Mouse (Mus musculus) heart, postnatal 0 days (tissue): ENCODE data around the gene Pik3ca. TPM values are rescaled to one million over a fixed set of nuclear protein-coding genes. Genes with fewer than 3 reads are reported as not detected.

ENCODE experiments used
- ATAC-seq: fragments of 200-750 bp; cut with Nextera tagmentation; 2 replicates; pipeline ENCODE4 v1.8.0; 2017; ENCODE audit warnings: low read depth, moderate number of reproducible peaks, moderate library complexity; ENCODE audit not compliant: insufficient read depth
- DNase-seq: peaks from one replicate; pipeline ENCODE4 v3.0.0-alpha.2; 2016; ENCODE audit warnings: low spot score
- H3K27ac ChIP-seq: fragments of 300-500 bp; sonication (generic); 2 replicates; pipeline ENCODE4 v1.5.1; 2014; ENCODE audit warnings: low read depth, mild to moderate bottlenecking
- H3K27me3 ChIP-seq: fragments of 300-500 bp; sonication (generic); 2 replicates; pipeline ENCODE4 v1.6.1; 2014; ENCODE audit warnings: low read length, mixed read lengths; ENCODE audit not compliant: control insufficient read depth, insufficient read depth
- H3K36me3 ChIP-seq: fragments of 300-500 bp; sonication (generic); replicated peaks from 2 replicates; pipeline ENCODE4 v1.6.1; 2014; ENCODE audit warnings: low read length, mixed read lengths; ENCODE audit not compliant: control insufficient read depth, insufficient read depth
- H3K4me1 ChIP-seq: fragments of 300-500 bp; sonication (generic); 2 replicates; pipeline ENCODE4 v1.6.1; 2014; ENCODE audit warnings: antibody characterized with exemption; ENCODE audit not compliant: control insufficient read depth, insufficient read depth
- H3K4me2 ChIP-seq: fragments of 300-500 bp; sonication (generic); 2 replicates; pipeline ENCODE4 v1.6.1; 2014; ENCODE audit warnings: low read depth, mild to moderate bottlenecking, low read length, moderate library complexity
- H3K4me3 ChIP-seq: fragments of 300-500 bp; sonication (generic); 2 replicates; pipeline ENCODE4 v1.5.1; 2014; ENCODE audit warnings: low read depth, low read length
- H3K9ac ChIP-seq: fragments of 300-500 bp; sonication (generic); replicated peaks from 2 replicates; pipeline ENCODE4 v1.6.1; 2014; ENCODE audit warnings: low read depth, low read length, mixed read lengths
- H3K9me3 ChIP-seq: fragments of 300-500 bp; sonication (generic); replicated peaks from 2 replicates; pipeline ENCODE4 v1.6.1; 2016; ENCODE audit warnings: low read length; ENCODE audit not compliant: control insufficient read depth
- CTCF ChIP-seq: IDR thresholded peaks from 2 replicates; pipeline ENCODE4 v1.5.1; 2016; ENCODE audit warnings: antibody characterized with exemption, control low read depth, low read depth
- EP300 ChIP-seq: IDR thresholded peaks from 2 replicates; pipeline ENCODE4 v1.6.1; 2016; ENCODE audit warnings: antibody characterized with exemption, low read depth
- WGBS: fragments of 180-500 bp; shearing (Covaris S2); extraction: QIAGEN DNeasy Blood & Tissue Kit; methylation state at CpG from one replicate; pipeline ENCODE4 v1.1.7; 2014; 5-methylcytosine and 5-hydroxymethylcytosine counted together
- polyA plus RNA-seq: library from polyadenylated mRNA; unstranded; fragments of >200 nt; fragmentation: Nextera tagmentation; extraction: Ambion mirVana; gene quantifications from 2 replicates; pipeline ENCODE4 v1.2.1, GENCODE M21; 2015
- total RNA-seq: library from RNA; depleted of rRNA; stranded (reverse); fragments of >200 nt; gene quantifications from 2 replicates; pipeline ENCODE4 v1.2.3, GENCODE M21; 2014; ENCODE audit warnings: low replicate concordance

Gene Pik3ca
- total and polyA plus RNA-seq, 2 experiments from 2014 or later = 6.7 to 19.2 TPM

- Histone ChIP-seq H3K9me3 (no peaks in the 10 kb centered on the region), H3K4me3 (peak within 1 kb of the TSS; percentile 73), H3K4me2 (peak within 1 kb of the TSS; percentile 98), H3K27ac (peak within 1 kb of the TSS; percentile 62), H3K36me3 (no peaks in the 10 kb centered on the region), H3K9ac (peak within 1 kb of the TSS; percentile 61), H3K27me3 (no peaks in the 10 kb centered on the region), H3K4me1 (0 out of 2 replicates have a peak, but pooled peaks cover 3% of the 10 kb centered on the region)
- ATAC-seq (peak; percentile 77), DNase-seq (peak; percentile 61)
- TF ChIP-seq CTCF (no peak), EP300 (no peak)
- 2% methylated on average over 38 of the region's 48 CpGs for WGBS
Observed at GRCm38 (mm10) chr3:32365546-32366245, 31.8 kb upstream of the Pik3ca start, which contains the start of gene Zmat3. TSS of gene Zmat3 (minus strand) at chr3:32366014.

DNA sequence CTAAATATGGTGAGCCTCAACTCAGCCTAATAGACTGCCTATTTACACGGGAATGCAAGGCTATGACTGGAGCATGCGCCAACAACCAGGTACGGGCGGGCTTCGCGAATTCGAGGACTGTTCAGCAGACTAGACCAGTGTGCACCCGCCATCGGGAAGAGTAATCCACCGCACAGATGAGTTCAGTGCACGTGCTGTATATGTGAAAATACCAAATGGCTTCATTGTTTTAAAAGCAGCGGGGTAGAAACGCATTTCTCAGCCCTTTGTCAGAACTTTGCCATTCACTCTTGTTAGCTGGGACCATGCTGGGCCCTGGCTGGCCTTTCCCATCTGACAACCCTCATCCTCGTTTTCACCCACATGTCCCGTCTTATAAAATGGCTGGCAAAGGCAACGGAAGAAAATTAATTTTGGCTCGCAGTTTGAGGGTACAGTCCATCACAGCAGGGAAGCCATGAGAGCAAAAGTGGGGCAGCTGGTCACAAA is 31.2 kb upstream of the Pik3ca start:
- WGBS = 61% methylated on average over 17 of the region's 17 CpGs
- DNase-seq = no peak
- no peak overlapping the region for H3K27ac ChIP-seq
- ATAC-seq = no peak
- H3K27me3 ChIP-seq = no peaks in the 10 kb centered on the region
- H3K4me3 ChIP-seq = peak overlapping the region; percentile 73
- peak overlapping the region; percentile 98 for H3K4me2 ChIP-seq
- H3K9me3 ChIP-seq = no peaks in the 10 kb centered on the region
- H3K4me1 ChIP-seq = 0 out of 2 replicates have a peak, but pooled peaks cover 3% of the 10 kb centered on the region
- TF ChIP-seq CTCF (no peak), EP300 (no peak)
- no peaks in the 10 kb centered on the region for H3K36me3 ChIP-seq
- H3K9ac ChIP-seq = no peak overlapping the region

GRCm38 (mm10) chr3:32367516-32367915 is 30.0 kb upstream of the Pik3ca start:
- 70% methylated on average over 1 of the region's 1 CpGs for WGBS
- Histone ChIP-seq H3K27me3 (no peaks in the 10 kb centered on the region), H3K4me1 (0 out of 2 replicates have a peak, but pooled peaks cover 3% of the 10 kb centered on the region), H3K9me3 (no peaks in the 10 kb centered on the region), H3K4me2 (no peak overlapping the region), H3K4me3 (no peak overlapping the region), H3K36me3 (no peaks in the 10 kb centered on the region), H3K9ac (no peak overlapping the region), H3K27ac (no peak overlapping the region)
- DNase-seq (no peak), ATAC-seq (no peak)
- TF ChIP-seq EP300 = no peak
- no peak for TF ChIP-seq CTCF

DNA sequence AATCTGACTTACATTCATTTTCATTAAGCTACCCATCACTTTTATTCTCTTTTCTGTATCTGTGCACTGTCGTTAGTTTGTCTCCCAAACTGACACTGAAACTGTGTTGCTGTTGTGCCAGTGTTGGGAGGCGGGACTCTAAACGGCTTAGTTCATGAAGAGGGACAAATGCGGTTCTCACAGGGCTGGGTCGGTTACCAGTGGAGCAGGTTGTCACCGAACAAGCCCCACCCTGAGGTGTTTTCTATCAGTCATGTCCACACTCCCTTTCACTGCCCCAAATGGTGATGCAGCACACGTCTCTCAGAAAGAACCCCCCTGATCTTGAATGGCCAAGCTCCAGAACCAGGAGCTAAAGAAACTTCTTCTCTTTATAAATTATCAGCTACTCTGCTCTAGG is 25.5 kb upstream of the Pik3ca start:
- H3K27ac ChIP-seq = no peak overlapping the region
- 64% methylated on average over 7 of the region's 7 CpGs for WGBS
- DNase-seq (no peak), ATAC-seq (no peak)
- no peak overlapping the region for H3K4me2 ChIP-seq
- no peaks in the 10 kb centered on the region for H3K9me3 ChIP-seq
- H3K4me3 ChIP-seq = no peak overlapping the region
- no peaks in the 10 kb centered on the region for H3K4me1 ChIP-seq
- no peak overlapping the region for H3K9ac ChIP-seq
- no peaks in the 10 kb centered on the region for H3K36me3 ChIP-seq
- H3K27me3 ChIP-seq = no peaks in the 10 kb centered on the region
- TF ChIP-seq CTCF (no peak), EP300 (no peak)

DNA sequence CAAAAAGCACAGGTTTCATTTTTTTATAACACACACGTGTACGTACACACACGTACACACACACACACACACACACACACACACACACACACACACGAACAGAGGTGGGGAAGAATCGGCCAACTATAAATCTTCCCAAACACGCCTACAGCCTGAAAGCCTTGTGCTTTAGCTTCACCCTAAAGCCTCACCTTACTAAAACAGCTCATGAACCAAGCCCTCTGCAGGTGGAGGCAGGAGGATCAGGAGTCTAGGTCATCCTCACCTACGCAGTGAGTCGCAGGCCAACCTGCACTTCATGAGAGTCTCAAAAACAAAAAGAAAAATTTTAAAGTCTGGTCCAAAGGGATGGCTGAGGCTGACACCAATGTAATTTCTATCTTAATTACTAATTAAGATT is 25.0 kb upstream of the Pik3ca start:
- no peaks in the 10 kb centered on the region for H3K36me3 ChIP-seq
- 90% methylated on average over 8 of the region's 8 CpGs for WGBS
- no peak overlapping the region for H3K27ac ChIP-seq
- TF ChIP-seq EP300 (no peak), CTCF (no peak)
- H3K27me3 ChIP-seq = no peaks in the 10 kb centered on the region
- no peak overlapping the region for H3K9ac ChIP-seq
- H3K4me1 ChIP-seq = no peaks in the 10 kb centered on the region
- no peak overlapping the region for H3K4me2 ChIP-seq
- DNase-seq = no peak
- no peak overlapping the region for H3K4me3 ChIP-seq
- H3K9me3 ChIP-seq = no peaks in the 10 kb centered on the region
- no peak for ATAC-seq
